7 mouse cellular contexts compared by ENCODE assay signal in genomic region chr1:136260635-136261238, GRCm38 (mm10). TPM values are rescaled to one million over a fixed set of nuclear protein-coding genes. Genes with fewer than 3 reads are reported as not detected.
DNase-seq lines count a peak whose midpoint lies in the region; ATAC-seq and TF ChIP-seq lines count a peak whose summit lies in the region.

Gene Gpr25, minus strand, starts transcription at chr1:136260873.

- no peak for TF ChIP-seq CTCF in lung, adult 2 months (IDR thresholded peaks at IDR 0.05; ENCODE audit: insufficient read depth, low read length)
- no peak for TF ChIP-seq CTCF in embryonic fibroblast, embryonic 13.5 days (IDR thresholded peaks at IDR 0.05; ENCODE audit: borderline replicate concordance, insufficient read depth, low read length)

- H3K9me3 ChIP-seq in intestine, embryonic 14.5 days (ENCODE audit: control insufficient read depth, low read length) = no peaks in the 10 kb centered on the region
- no peaks in the 10 kb centered on the region for H3K9me3 ChIP-seq in neural tube, embryonic 12.5 days

- TF ChIP-seq POLR2A in lung, adult 2 months (IDR thresholded peaks at IDR 0.05; ENCODE audit: borderline replicate concordance, extremely low read depth, low read depth, low read length) = no peak
- no peak for TF ChIP-seq POLR2A in embryonic fibroblast, embryonic 13.5 days (IDR thresholded peaks at IDR 0.05; ENCODE audit: low read depth, low read length)

- H3K9ac ChIP-seq in intestine, embryonic 14.5 days (ENCODE audit: low read length) = peak within 1 kb of the TSS; percentile 40
- peak within 1 kb of the TSS; percentile 56 for H3K9ac ChIP-seq in neural tube, embryonic 12.5 days

- no peak for DNase-seq in lung, adult 2 months
- no peak for DNase-seq in lung, postnatal 36 days
- DNase-seq in intestine, embryonic 14.5 days (ENCODE audit: low spot score) = peak; percentile 62
- no peak for DNase-seq in spleen, adult 12 weeks (ENCODE audit: low spot score)
- DNase-seq in urinary bladder, postnatal 36 days (ENCODE audit: low spot score in 2 of 2) = no peak

- ATAC-seq in intestine, embryonic 14.5 days (replicated peaks; ENCODE audit: low FRiP score, low TSS enrichment, low read depth) = no peak; the same call in none of the 2 replicates
- peak; percentile 49 for ATAC-seq in neural tube, embryonic 12.5 days (ENCODE audit: low FRiP score, low read depth)

- no peaks in the 10 kb centered on the region for H3K36me3 ChIP-seq in intestine, embryonic 14.5 days (ENCODE audit: control insufficient read depth, insufficient read depth, low read length)
- H3K36me3 ChIP-seq in neural tube, embryonic 12.5 days = no peaks in the 10 kb centered on the region

- 10% methylated on average over 28 of the region's 28 CpGs for WGBS in lung, adult 2 months
- 8% methylated on average over 28 of the region's 28 CpGs for WGBS in intestine, embryonic 14.5 days
- 7% methylated on average over 28 of the region's 28 CpGs for WGBS in neural tube, embryonic 12.5 days

- H3K4me3 ChIP-seq in lung, adult 2 months (replicated peaks; ENCODE audit: extremely low read depth, low read depth, low read length) = peak within 1 kb of the TSS; percentile 30
- H3K4me3 ChIP-seq in embryonic fibroblast, embryonic 13.5 days (ENCODE audit: insufficient read depth, low read length) = peak within 1 kb of the TSS; percentile 36
- H3K4me3 ChIP-seq in intestine, embryonic 14.5 days (ENCODE audit: low read depth, low read length) = peak within 1 kb of the TSS; percentile 50
- H3K4me3 ChIP-seq in neural tube, embryonic 12.5 days = peak within 1 kb of the TSS; percentile 48

- H3K27me3 ChIP-seq in intestine, embryonic 14.5 days (replicated peaks; ENCODE audit: control insufficient read depth, insufficient read depth, low read length) = peaks cover 61% of the 10 kb centered on the region
- H3K27me3 ChIP-seq in neural tube, embryonic 12.5 days (replicated peaks) = peaks cover 51% of the 10 kb centered on the region

- peak within 1 kb of the TSS; percentile 88 for H3K4me2 ChIP-seq in intestine, embryonic 14.5 days (ENCODE audit: low read length)
- peak within 1 kb of the TSS; percentile 95 for H3K4me2 ChIP-seq in neural tube, embryonic 12.5 days (replicated peaks)

- no peak within 1 kb of the TSS for H3K27ac ChIP-seq in embryonic fibroblast, embryonic 13.5 days (ENCODE audit: insufficient read depth, low read length)
- H3K27ac ChIP-seq in intestine, embryonic 14.5 days (ENCODE audit: low read depth) = no peak within 1 kb of the TSS
- H3K27ac ChIP-seq in neural tube, embryonic 12.5 days = no peak within 1 kb of the TSS

- H3K4me1 ChIP-seq in lung, adult 2 months (ENCODE audit: control insufficient read depth, insufficient read depth, low read length) = 0 out of 2 replicates have a peak, but pooled peaks cover 4% of the 10 kb centered on the region
- no peaks in the 10 kb centered on the region for H3K4me1 ChIP-seq in embryonic fibroblast, embryonic 13.5 days (ENCODE audit: control insufficient read depth, insufficient read depth, low read length)
- peaks cover 8% of the 10 kb centered on the region; the same call in 1 of the 2 replicates for H3K4me1 ChIP-seq in intestine, embryonic 14.5 days (replicated peaks; ENCODE audit: control insufficient read depth, insufficient read depth, low read length)
- peaks cover 15% of the 10 kb centered on the region for H3K4me1 ChIP-seq in neural tube, embryonic 12.5 days

RNA-seq across cellular contexts. Expression of gene Gpr25, which starts in this region (rescaled TPM):
- 0.14 and 0.45 TPM in 2 replicates for polyA plus RNA-seq in lung, adult 2 months (2012; rRNA removed)
- polyA plus RNA-seq in embryonic fibroblast, embryonic 13.5 days (2011; ENCODE audit: insufficient read length, low read depth, missing spikeins) = not detected in 2 replicates
- polyA plus RNA-seq in intestine, embryonic 14.5 days (2014; fragmentation: Nextera tagmentation; extraction: Ambion mirVana) = not detected in 2 replicates
- polyA plus RNA-seq in neural tube, embryonic 12.5 days (2016; fragmentation: Nextera tagmentation; extraction: Ambion mirVana) = not detected in 2 replicates

Comparison
In these comparisons a context has a peak if more than half of its experiments do, and no peak if none do; other contexts are left out.
1. Peak in DNase-seq, H3K4me3 ChIP-seq, H3K9ac ChIP-seq and H3K4me2 ChIP-seq in intestine, embryonic 14.5 days; RNA of the gene not detected or under 1 TPM.
2. Peak in ATAC-seq, H3K4me3 ChIP-seq, H3K9ac ChIP-seq and H3K4me2 ChIP-seq in neural tube, embryonic 12.5 days; RNA of the gene not detected or under 1 TPM.